Mouse (Mus musculus): ENCODE measurements at regions not wholly inside any gene's neighbourhood (a gene's known extent, or its start where the extent isn't known, plus 50 kb on each side); places are given as distances from the start of the nearest gene placed in this dataset.
"Not testable (repeated sequence)": the region's sequence is repeated elsewhere in the genome, so short reads cannot be mapped to it uniquely, and the experiment has no call there.

GRCm38 (mm10) chr17:79977154-79977571 is 81.2 kb upstream of the Atl2 start:
- DNase-seq (ENCODE audit: low read depth): no peak

GRCm38 (mm10) chr17:79976518-79977100 is 80.7 kb upstream of the Atl2 start:
- no peak for DNase-seq (ENCODE audit: low read depth)

GRCm38 (mm10) chr17:79975997-79976443 is 80.1 kb upstream of the Atl2 start:
- DNase-seq (ENCODE audit: low read depth): no peak

GRCm38 (mm10) chr17:79975150-79975757 is 79.3 kb upstream of the Atl2 start:
- not testable (repeated sequence) for DNase-seq (ENCODE audit: low read depth)

- DNase-seq (ENCODE audit: low read depth): peak; percentile 97
These were observed 75.9 kb upstream of the Atl2 start for GRCm38 (mm10) chr17:79971721-79972336.

GRCm38 (mm10) chr17:79969500-79969972 is 73.6 kb upstream of the Atl2 start:
- no peak for DNase-seq (ENCODE audit: low read depth)

- DNase-seq (ENCODE audit: low read depth): no peak
These were observed 72.9 kb upstream of the Atl2 start for GRCm38 (mm10) chr17:79968819-79969218.

GRCm38 (mm10) chr17:79966981-79967380 is 71.1 kb upstream of the Atl2 start:
- DNase-seq (ENCODE audit: low read depth): no peak

- DNase-seq (ENCODE audit: low read depth): no peak
These were observed 69.7 kb upstream of the Atl2 start for GRCm38 (mm10) chr17:79965625-79966024.

- DNase-seq (ENCODE audit: low read depth): no peak
These were observed 68.9 kb upstream of the Atl2 start for GRCm38 (mm10) chr17:79964850-79965249.

GRCm38 (mm10) chr17:79963330-79963729 is 67.4 kb upstream of the Atl2 start:
- DNase-seq (ENCODE audit: low read depth): no peak

- no peak for DNase-seq (ENCODE audit: low read depth)
These were observed 65.5 kb upstream of the Atl2 start for GRCm38 (mm10) chr17:79961391-79961790.

- DNase-seq (ENCODE audit: low read depth): no peak
These were observed 64.8 kb upstream of the Atl2 start for GRCm38 (mm10) chr17:79960688-79961087.

GRCm38 (mm10) chr17:79955267-79955666 is 59.3 kb upstream of the Atl2 start:
- DNase-seq (ENCODE audit: low read depth): no peak

- DNase-seq (ENCODE audit: low read depth): no peak
These were observed 58.8 kb upstream of the Atl2 start for GRCm38 (mm10) chr17:79954624-79955244.

GRCm38 (mm10) chr17:79948591-79949475 is 52.9 kb upstream of the Atl2 start:
- no peak for DNase-seq (ENCODE audit: low read depth)

Measured in gonadal fat pad, adult 2 months (tissue).